Mouse (Mus musculus) gonadal fat pad, adult 2 months (tissue): ENCODE measurements around the gene Lmbr1l. TPM values are rescaled to one million over a fixed set of nuclear protein-coding genes. Genes with fewer than 3 reads are reported as not detected.

Experiments used
- DNase-seq: peaks from one replicate; pipeline ENCODE4 v3.0.0-alpha.2; 2012; ENCODE audit warnings: low read depth
- polyA plus RNA-seq: library from polyadenylated mRNA; depleted of rRNA; stranded (reverse); fragments of >200 nt; gene quantifications from 2 replicates; pipeline ENCODE4 v1.2.3, GENCODE M21; 2012; rRNA removed

Lmbr1l gene
- polyA plus RNA-seq, 1 experiment: 37.5 TPM

- no peak for DNase-seq
These were observed 48.5 kb downstream of the Lmbr1l start for GRCm38 (mm10) chr15:98869342-98870178.

GRCm38 (mm10) chr15:98868346-98869063 is 49.5 kb downstream of the Lmbr1l start:
- DNase-seq: no peak

GRCm38 (mm10) chr15:98867321-98867720 is 50.7 kb downstream of the Lmbr1l start:
- DNase-seq: no peak

DNA sequence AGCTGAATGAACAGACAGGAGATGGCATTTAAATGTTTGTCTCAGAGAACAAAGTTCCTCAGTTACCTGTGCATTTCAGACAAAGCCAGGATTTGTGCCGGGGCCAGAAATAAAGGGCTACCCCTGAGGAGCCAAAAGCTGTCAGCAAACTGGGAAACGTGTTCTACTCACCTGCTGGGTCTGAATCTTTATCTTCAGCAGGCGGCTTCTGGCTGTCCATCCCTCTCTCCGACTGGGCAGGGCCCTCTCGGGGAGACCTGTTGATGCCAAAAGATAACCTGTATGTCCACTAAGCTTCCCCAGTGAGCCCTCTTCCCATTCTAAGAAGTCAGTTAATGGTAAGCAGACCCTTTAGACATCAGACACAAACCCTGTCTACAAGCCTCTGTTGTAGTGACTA is 51.5 kb downstream of the Lmbr1l start:
- no peak for DNase-seq

DNA sequence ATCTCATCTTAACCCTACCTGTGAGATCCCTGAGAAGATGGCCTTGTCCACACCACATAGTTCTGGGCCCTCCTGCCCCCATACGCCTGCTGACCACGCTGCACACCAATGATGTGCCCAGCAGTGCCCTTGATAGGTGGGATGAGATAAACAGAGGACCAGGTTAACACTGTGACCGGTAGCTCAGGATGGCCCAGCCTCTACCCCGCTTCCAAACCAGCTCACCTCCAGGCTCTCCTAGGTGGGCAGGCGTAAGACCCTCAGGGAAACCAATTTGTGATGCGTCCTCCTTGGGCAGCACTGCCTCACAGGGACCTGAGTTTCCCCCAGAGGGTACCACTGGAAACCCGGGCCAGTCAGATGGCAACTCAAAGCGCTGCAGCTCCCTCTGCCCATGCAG is 52.3 kb downstream of the Lmbr1l start:
- no peak for DNase-seq

- DNase-seq: no peak
These were observed 53.1 kb downstream of the Lmbr1l start for GRCm38 (mm10) chr15:98864951-98865350.

DNA sequence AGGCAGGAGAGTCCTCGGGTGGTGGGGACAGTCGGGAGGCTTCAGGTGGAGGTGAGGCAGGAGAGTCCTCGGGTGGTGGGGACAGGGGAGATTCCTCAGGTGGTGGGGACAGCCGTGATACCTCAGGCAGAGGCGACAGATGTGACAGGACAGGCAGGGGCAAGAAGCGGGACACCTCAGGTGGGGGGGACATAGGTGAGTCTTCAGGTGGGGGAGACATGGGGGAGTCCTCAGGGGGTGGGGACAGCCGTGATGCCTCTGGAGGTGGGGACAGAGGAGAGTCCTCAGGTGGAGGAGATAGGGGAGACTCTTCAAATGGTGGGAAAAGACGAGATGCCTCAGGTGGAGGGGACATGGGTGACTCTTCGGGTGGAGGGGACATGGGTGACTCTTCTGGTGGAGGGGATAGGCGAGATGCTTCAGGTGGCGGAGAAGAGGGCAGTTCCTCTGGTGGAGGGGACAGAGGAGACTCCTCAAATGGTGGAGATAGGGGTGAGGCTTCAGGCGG is 54.5 kb downstream of the Lmbr1l start:
- no peak for DNase-seq

- no peak for DNase-seq
These were observed 56.2 kb downstream of the Lmbr1l start for GRCm38 (mm10) chr15:98861701-98862410.

- DNase-seq: no peak
These were observed 57.1 kb downstream of the Lmbr1l start for GRCm38 (mm10) chr15:98860921-98861320.

DNA sequence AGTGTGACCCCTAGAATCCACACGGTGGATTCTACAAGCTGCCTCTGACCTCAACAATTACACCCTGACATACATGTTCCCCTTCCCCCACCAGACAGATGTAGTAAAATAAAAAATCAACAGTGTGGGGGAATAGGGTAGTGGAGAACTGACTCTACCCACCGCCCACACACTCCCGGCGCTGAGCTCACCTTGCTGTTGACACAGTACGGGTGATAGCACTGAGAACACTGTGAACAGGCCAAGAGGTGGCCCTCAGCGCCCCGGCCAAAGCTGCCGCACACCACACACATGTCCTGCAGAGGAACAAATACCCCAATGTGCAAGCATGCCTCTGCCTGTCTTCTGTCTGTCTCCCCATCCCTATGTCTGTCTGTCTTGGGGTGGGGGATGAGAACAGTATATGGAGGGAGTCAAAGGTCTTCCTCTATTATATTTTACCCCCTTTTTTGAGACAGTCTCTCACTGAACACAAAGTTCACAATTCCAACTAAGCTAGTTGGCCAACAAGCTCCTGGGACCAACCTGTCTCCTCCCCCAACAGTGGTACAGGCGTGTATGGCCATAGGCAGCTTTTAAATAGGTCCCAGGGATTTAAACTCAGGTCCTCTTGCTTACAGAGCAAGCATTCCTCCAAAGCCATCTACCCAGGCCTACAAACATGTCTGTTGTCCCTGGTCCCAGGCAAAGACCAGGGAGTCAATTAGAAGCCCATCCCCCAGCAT is 58.5 kb downstream of the Lmbr1l start:
- DNase-seq: no peak

GRCm38 (mm10) chr15:98854214-98854613 is 63.8 kb downstream of the Lmbr1l start:
- no peak for DNase-seq

Other genes with a start within 250 kb of the Lmbr1l start
- 2.6 and 4.8 TPM in 2 replicates for gene Rnd1, start 240.8 kb downstream of the Lmbr1l start, polyA plus RNA-seq
- gene Ccdc65, start 210.0 kb downstream of the Lmbr1l start, polyA plus RNA-seq: 0.73 and 1.6 TPM in 2 replicates
- 59.6 and 73.5 TPM in 2 replicates for gene Fkbp11, start 190.0 kb downstream of the Lmbr1l start, polyA plus RNA-seq
- 149 and 209 TPM in 2 replicates for gene Arf3, start 155.0 kb downstream of the Lmbr1l start, polyA plus RNA-seq
- gene Wnt10b, start 140.1 kb downstream of the Lmbr1l start, polyA plus RNA-seq: 2.7 and 3.7 TPM in 2 replicates
- gene Wnt1, start 128.4 kb downstream of the Lmbr1l start, polyA plus RNA-seq: 0.05 TPM in 1 of 2 replicates, not detected in the other
- 0.05 and 0.11 TPM in 2 replicates for gene Ddn, start 108.7 kb downstream of the Lmbr1l start, polyA plus RNA-seq
- gene Prkag1, start 86.7 kb downstream of the Lmbr1l start, polyA plus RNA-seq: 83.3 and 101 TPM in 2 replicates
- gene Kmt2d, start 47.0 kb downstream of the Lmbr1l start, polyA plus RNA-seq: 14.9 and 24.3 TPM in 2 replicates
- gene Rhebl1, start 23.7 kb downstream of the Lmbr1l start, polyA plus RNA-seq: 1.8 and 3.2 TPM in 2 replicates
- gene Dhh, start 19.7 kb downstream of the Lmbr1l start, polyA plus RNA-seq: 1.7 and 2.1 TPM in 2 replicates
- gene Tuba1b, start 16.3 kb upstream of the Lmbr1l start, polyA plus RNA-seq: 1,607 and 3,142 TPM in 2 replicates
- 1.2 and 151 TPM in 2 replicates for gene Gm49450, start 35.3 kb upstream of the Lmbr1l start, polyA plus RNA-seq
- gene Tuba1a, start 35.5 kb upstream of the Lmbr1l start, polyA plus RNA-seq: 538 and 2,258 TPM in 2 replicates
- 213 and 263 TPM in 2 replicates for gene Tuba1c, start 111.7 kb upstream of the Lmbr1l start, polyA plus RNA-seq
- gene Prph, start 136.9 kb upstream of the Lmbr1l start, polyA plus RNA-seq: 0.06 and 0.32 TPM in 2 replicates
- gene Troap, start 156.3 kb upstream of the Lmbr1l start, polyA plus RNA-seq: 2.3 and 3.0 TPM in 2 replicates
- 1.8 and 2.1 TPM in 2 replicates for gene C1ql4, start 169.6 kb upstream of the Lmbr1l start, polyA plus RNA-seq
- gene Dnajc22, start 174.9 kb upstream of the Lmbr1l start, polyA plus RNA-seq: 5.8 and 7.6 TPM in 2 replicates
- gene Spats2, start 207.7 kb upstream of the Lmbr1l start, polyA plus RNA-seq: 14.7 and 15.2 TPM in 2 replicates